Mouse (Mus musculus): ENCODE measurements around the gene Tmem120b. TPM values are rescaled to one million over a fixed set of nuclear protein-coding genes. Genes with fewer than 3 reads are reported as not detected.

The Tmem120b gene
- polyA plus RNA-seq, 1 experiment from 2014 or later, result 19.8 TPM

Other genes starting within 250 kb of the Tmem120b start
- 495 and 497 TPM in 2 replicates for gene Anapc5, start 247.1 kb upstream of the Tmem120b start, polyA plus RNA-seq (2015; fragmentation: Nextera tagmentation; extraction: Ambion mirVana)
- gene Rnf34, start 218.4 kb upstream of the Tmem120b start, polyA plus RNA-seq (2015; fragmentation: Nextera tagmentation; extraction: Ambion mirVana), result 46.5 and 52.2 TPM in 2 replicates
- gene Kdm2b, start 78.6 kb upstream of the Tmem120b start, polyA plus RNA-seq (2015; fragmentation: Nextera tagmentation; extraction: Ambion mirVana), result 88.8 and 99.8 TPM in 2 replicates
- 14.2 TPM in 2 replicates for gene Orai1, start 53.3 kb upstream of the Tmem120b start, polyA plus RNA-seq (2015; fragmentation: Nextera tagmentation; extraction: Ambion mirVana)
- gene Morn3, start 21.4 kb upstream of the Tmem120b start, polyA plus RNA-seq (2015; fragmentation: Nextera tagmentation; extraction: Ambion mirVana), result 0.47 and 0.81 TPM in 2 replicates
- 26.6 and 29.7 TPM in 2 replicates for gene Rhof, start 64.3 kb downstream of the Tmem120b start, polyA plus RNA-seq (2015; fragmentation: Nextera tagmentation; extraction: Ambion mirVana)
- gene Setd1b, start 73.8 kb downstream of the Tmem120b start, polyA plus RNA-seq (2015; fragmentation: Nextera tagmentation; extraction: Ambion mirVana), result 9.5 and 9.8 TPM in 2 replicates
- gene Psmd9, start 101.0 kb downstream of the Tmem120b start, polyA plus RNA-seq (2015; fragmentation: Nextera tagmentation; extraction: Ambion mirVana), result 77.2 and 89.4 TPM in 2 replicates
- not detected in 2 replicates for gene Hpd, start 114.3 kb downstream of the Tmem120b start, polyA plus RNA-seq (2015; fragmentation: Nextera tagmentation; extraction: Ambion mirVana)
- gene Wdr66, start 183.7 kb downstream of the Tmem120b start, polyA plus RNA-seq (2015; fragmentation: Nextera tagmentation; extraction: Ambion mirVana), result 1.1 and 1.4 TPM in 2 replicates

All from hindbrain, embryonic 16.5 days (tissue).